Comparison of ENCODE assay signal across 11 mouse cellular contexts in the genomic region with DNA sequence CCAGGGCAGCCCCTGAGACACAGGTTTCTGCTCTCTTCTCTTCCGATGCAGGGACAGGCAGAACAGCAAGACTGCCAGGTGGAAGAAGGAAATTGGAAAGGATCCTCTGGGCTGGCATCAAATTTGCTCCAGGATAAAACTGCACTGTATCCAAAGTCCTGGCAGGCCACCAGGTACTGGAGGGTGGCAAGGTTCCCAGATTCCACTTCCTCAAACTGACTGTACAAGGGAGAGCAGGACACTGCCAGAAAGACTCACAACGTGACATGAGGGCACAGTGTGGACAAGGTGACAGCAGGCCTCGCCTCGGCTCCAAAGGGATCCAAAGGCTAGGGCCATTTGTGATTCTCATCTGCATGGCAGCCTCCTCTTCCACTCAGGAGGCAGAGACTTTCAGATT.
DNase-seq lines count a peak whose midpoint lies in the region; ATAC-seq and TF ChIP-seq lines count a peak whose summit lies in the region.
"Had no signal": no experiment of that assay in that cellular context is flagged by ENCODE, and none has a peak within 500 bp of the region (broad histone marks: within the 10 kb centered on the region; RNA-seq: fewer than 3 reads in every experiment).

No protein-coding gene starts in this region.

- H3K36me3 ChIP-seq in heart, adult 2 months (ENCODE audit: control insufficient read depth, insufficient read depth, low read length): no peaks in the 10 kb centered on the region
- no peaks in the 10 kb centered on the region for H3K36me3 ChIP-seq in midbrain, embryonic 15.5 days (replicated peaks)
- no peaks in the 10 kb centered on the region for H3K36me3 ChIP-seq in forebrain, embryonic 11.5 days (ENCODE audit: control insufficient read depth, insufficient read depth, low read length)
- H3K36me3 ChIP-seq: stomach, embryonic 15.5 days had no signal

- peak overlapping the region; percentile 61 for H3K27ac ChIP-seq in heart, adult 2 months
- no peak overlapping the region for H3K27ac ChIP-seq in midbrain, embryonic 15.5 days
- H3K27ac ChIP-seq in forebrain, embryonic 11.5 days (ENCODE audit: low read depth, low read length): no peak overlapping the region
- H3K27ac ChIP-seq: macrophage; stomach, embryonic 15.5 days had no signal

- no peaks in the 10 kb centered on the region for H3K27me3 ChIP-seq in heart, adult 2 months (ENCODE audit: control insufficient read depth, insufficient read depth, low read length)
- H3K27me3 ChIP-seq in midbrain, embryonic 15.5 days (replicated peaks): no peaks in the 10 kb centered on the region
- H3K27me3 ChIP-seq in forebrain, embryonic 11.5 days (ENCODE audit: control insufficient read depth, insufficient read depth, low read length): no peaks in the 10 kb centered on the region
- H3K27me3 ChIP-seq: stomach, embryonic 15.5 days had no signal

- no peak overlapping the region for H3K9ac ChIP-seq in heart, adult 2 months (ENCODE audit: low read depth, low read length)
- no peak overlapping the region for H3K9ac ChIP-seq in midbrain, embryonic 15.5 days
- H3K9ac ChIP-seq in forebrain, embryonic 11.5 days (ENCODE audit: low read length): no peak overlapping the region
- H3K9ac ChIP-seq: stomach, embryonic 15.5 days had no signal

- TF ChIP-seq CTCF in heart, adult 2 months (IDR thresholded peaks at IDR 0.05): no peak

- peak; percentile 67; the same call in 1 of the 2 replicates for TF ChIP-seq EP300 in heart, adult 2 months (IDR thresholded peaks at IDR 0.05; ENCODE audit: insufficient read depth, low read depth, low read length)

- H3K9me3 ChIP-seq in midbrain, embryonic 15.5 days: no peaks in the 10 kb centered on the region
- H3K9me3 ChIP-seq in forebrain, embryonic 11.5 days (ENCODE audit: control insufficient read depth, low read length): no peaks in the 10 kb centered on the region
- H3K9me3 ChIP-seq: stomach, embryonic 15.5 days had no signal

- no peaks in the 10 kb centered on the region for H3K79me2 ChIP-seq in heart, adult 2 months (replicated peaks; ENCODE audit: control insufficient read depth, insufficient read depth, low read length)

- H3K4me3 ChIP-seq in heart, adult 2 months: no peak overlapping the region
- no peak overlapping the region for H3K4me3 ChIP-seq in midbrain, embryonic 15.5 days
- no peak overlapping the region for H3K4me3 ChIP-seq in forebrain, embryonic 11.5 days (ENCODE audit: low read depth, low read length)
- H3K4me3 ChIP-seq: erythroblast, embryonic 14.5 days; stomach, embryonic 15.5 days had no signal

- ATAC-seq in midbrain, embryonic 15.5 days (replicated peaks): no peak
- ATAC-seq in forebrain, embryonic 11.5 days (replicated peaks; ENCODE audit: low FRiP score): no peak

- peak; percentile 78 for DNase-seq in kidney, adult 11 months
- DNase-seq in kidney, postnatal 4 days: no peak
- DNase-seq in cerebellum, adult 9-10 months: peak; percentile 100
- peak; percentile 78 to 84 for DNase-seq in heart, adult 2 months
- DNase-seq in layer of hippocampus, postnatal 36 days: peak; percentile 34 to 37
- peak; percentile 44 for DNase-seq in right cerebral cortex, adult 18-20 months
- DNase-seq in forebrain, embryonic 11.5 days (ENCODE audit: low spot score): no peak

- H3K4me2 ChIP-seq in midbrain, embryonic 15.5 days: no peak overlapping the region
- H3K4me2 ChIP-seq in forebrain, embryonic 11.5 days (ENCODE audit: low read depth, low read length, severe bottlenecking): no peak overlapping the region
- H3K4me2 ChIP-seq: stomach, embryonic 15.5 days had no signal

- TF ChIP-seq POLR2A in heart, adult 2 months (IDR thresholded peaks at IDR 0.05; ENCODE audit: insufficient read depth, low read depth, low read length): no peak

- intact Hi-C loops in heart, adult 2 months (cut with DNase I): loop anchor here (5.0 kb wide), 2 partner anchors 45 to 175 kb away; no protein-coding TSS in a partner anchor

- 32% methylated on average over 4 of the region's 4 CpGs for WGBS in heart, adult 2 months
- WGBS in midbrain, embryonic 15.5 days: 86% methylated on average over 4 of the region's 4 CpGs
- WGBS in forebrain, embryonic 11.5 days: 92% methylated on average over 4 of the region's 4 CpGs

- no peaks in the 10 kb centered on the region for H3K4me1 ChIP-seq in heart, adult 2 months (ENCODE audit: control insufficient read depth, insufficient read depth, low read length)
- H3K4me1 ChIP-seq in midbrain, embryonic 15.5 days: no peaks in the 10 kb centered on the region
- no peaks in the 10 kb centered on the region for H3K4me1 ChIP-seq in forebrain, embryonic 11.5 days (replicated peaks; ENCODE audit: control insufficient read depth, insufficient read depth, low read length)
- H3K4me1 ChIP-seq: stomach, embryonic 15.5 days had no signal

Comparison
In these comparisons a context has a peak if more than half of its experiments do, and no peak if none do; other contexts are left out.
1. DNase-seq: peak in kidney, adult 11 months (single experiment), cerebellum, adult 9-10 months (single experiment), heart, adult 2 months (2 of 2), layer of hippocampus, postnatal 36 days (2 of 2) and right cerebral cortex, adult 18-20 months (single experiment); none in kidney, postnatal 4 days (0 of 2) and forebrain, embryonic 11.5 days (single experiment).